Mouse (Mus musculus): Measurements from ENCODE around the gene Gucy2c. TPM values are rescaled to one million over a fixed set of nuclear protein-coding genes. Genes with fewer than 3 reads are reported as not detected.
A peak's percentile ranks its signal among the peaks of the same experiment; 100 is the strongest.

The Gucy2c gene
- polyA plus RNA-seq, 1 experiment: 0.07 TPM

- Histone ChIP-seq H3K4me1 (ENCODE audit: control insufficient read depth, insufficient read depth, insufficient read length) (no peaks in the 10 kb centered on the region; the same call in 1 of the 2 replicates), H3K27me3 (ENCODE audit: control insufficient read depth, insufficient read depth, low read length) (no peaks in the 10 kb centered on the region), H3K36me3 (ENCODE audit: control insufficient read depth, insufficient read depth, low read length) (no peaks in the 10 kb centered on the region), H3K4me3 (ENCODE audit: extremely low read depth, insufficient read depth, insufficient read length) (no peak overlapping the region), H3K27ac (ENCODE audit: insufficient read depth, low read length) (no peak overlapping the region)
- TF ChIP-seq CTCF (IDR thresholded peaks at IDR 0.05; ENCODE audit: extremely low read depth, insufficient read depth, insufficient read length, insufficient replicate concordance) (peak; percentile 67; the same call in 1 of the 2 replicates), POLR2A (IDR thresholded peaks at IDR 0.05; ENCODE audit: low read depth, low read length) (no peak)
- DNase-seq (ENCODE audit: low read depth in 1 of 2, low spot score in 2 of 2): peak in 1 of 2 experiments; percentile 72
- WGBS: 71% methylated on average over 6 of the region's 6 CpGs
Observed at GRCm38 (mm10) chr6:136721925-136722324, 59.6 kb downstream of the Gucy2c start.

- Histone ChIP-seq H3K36me3 (ENCODE audit: control insufficient read depth, insufficient read depth, low read length) (no peaks in the 10 kb centered on the region), H3K4me3 (ENCODE audit: extremely low read depth, insufficient read depth, insufficient read length) (no peak overlapping the region), H3K27ac (ENCODE audit: insufficient read depth, low read length) (no peak overlapping the region), H3K4me1 (ENCODE audit: control insufficient read depth, insufficient read depth, insufficient read length) (no peaks in the 10 kb centered on the region; the same call in 1 of the 2 replicates), H3K27me3 (ENCODE audit: control insufficient read depth, insufficient read depth, low read length) (no peaks in the 10 kb centered on the region)
- 95% methylated on average over 15 of the region's 15 CpGs for WGBS
- no peak for TF ChIP-seq POLR2A (IDR thresholded peaks at IDR 0.05; ENCODE audit: low read depth, low read length)
- no peak for DNase-seq (ENCODE audit: low read depth in 1 of 2, low spot score in 2 of 2)
Observed at GRCm38 (mm10) chr6:136720436-136720835, 61.1 kb downstream of the Gucy2c start.

DNA sequence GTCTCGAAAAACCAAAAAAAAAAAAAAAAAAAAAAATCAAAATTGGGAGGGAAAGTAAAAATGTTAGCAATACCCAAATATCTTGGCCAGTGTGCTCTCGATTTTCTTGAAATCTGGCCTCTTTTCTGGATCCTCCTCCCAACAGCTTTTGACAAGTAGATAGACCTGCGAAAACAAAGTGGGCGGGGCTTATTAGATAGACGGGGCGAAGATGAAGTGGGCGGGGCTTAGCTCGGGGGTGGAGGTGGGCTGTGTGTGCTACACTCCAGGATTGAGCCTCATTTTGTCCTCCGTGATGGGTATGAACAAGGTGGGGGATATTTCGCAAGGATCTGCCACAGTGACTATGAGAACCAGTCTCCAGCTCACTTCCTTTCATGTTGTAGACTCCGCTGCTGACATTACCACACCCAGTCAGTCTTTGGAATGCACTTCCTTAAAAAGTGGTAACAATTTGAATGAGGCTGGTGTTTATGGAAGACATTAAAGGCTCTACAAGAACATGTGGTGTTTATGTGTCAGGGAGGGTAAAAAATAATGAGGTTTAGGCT, 65.6 kb downstream of the Gucy2c start:
- no peaks in the 10 kb centered on the region for H3K27me3 ChIP-seq (ENCODE audit: control insufficient read depth, insufficient read depth, low read length)
- H3K36me3 ChIP-seq (ENCODE audit: control insufficient read depth, insufficient read depth, low read length): no peaks in the 10 kb centered on the region
- WGBS: 77% methylated on average over 11 of the region's 11 CpGs
- H3K27ac ChIP-seq (ENCODE audit: insufficient read depth, low read length): no peak overlapping the region
- DNase-seq (ENCODE audit: low read depth in 1 of 2, low spot score in 2 of 2): no peak
- H3K4me1 ChIP-seq (ENCODE audit: control insufficient read depth, insufficient read depth, insufficient read length): no peaks in the 10 kb centered on the region; the same call in 1 of the 2 replicates
- no peak for TF ChIP-seq POLR2A (IDR thresholded peaks at IDR 0.05; ENCODE audit: low read depth, low read length)
- no peak for TF ChIP-seq CTCF (IDR thresholded peaks at IDR 0.05; ENCODE audit: extremely low read depth, insufficient read depth, insufficient read length, insufficient replicate concordance)
- H3K4me3 ChIP-seq (ENCODE audit: extremely low read depth, insufficient read depth, insufficient read length): no peak overlapping the region

- H3K4me1 ChIP-seq (ENCODE audit: control insufficient read depth, insufficient read depth, insufficient read length): no peaks in the 10 kb centered on the region; the same call in 1 of the 2 replicates
- TF ChIP-seq POLR2A (IDR thresholded peaks at IDR 0.05; ENCODE audit: low read depth, low read length) (no peak), CTCF (IDR thresholded peaks at IDR 0.05; ENCODE audit: extremely low read depth, insufficient read depth, insufficient read length, insufficient replicate concordance) (no peak)
- no peak overlapping the region for H3K4me3 ChIP-seq (ENCODE audit: extremely low read depth, insufficient read depth, insufficient read length)
- H3K27me3 ChIP-seq (ENCODE audit: control insufficient read depth, insufficient read depth, low read length): no peaks in the 10 kb centered on the region
- peak overlapping the region; percentile 21; the same call in 1 of the 2 replicates for H3K27ac ChIP-seq (ENCODE audit: insufficient read depth, low read length)
- DNase-seq (ENCODE audit: low read depth in 1 of 2, low spot score in 2 of 2): peak; percentile 26 to 48
- WGBS: 20% methylated on average over 3 of the region's 3 CpGs
- H3K36me3 ChIP-seq (ENCODE audit: control insufficient read depth, insufficient read depth, low read length): no peaks in the 10 kb centered on the region
Observed at GRCm38 (mm10) chr6:136714097-136714496, 67.5 kb downstream of the Gucy2c start.

DNA sequence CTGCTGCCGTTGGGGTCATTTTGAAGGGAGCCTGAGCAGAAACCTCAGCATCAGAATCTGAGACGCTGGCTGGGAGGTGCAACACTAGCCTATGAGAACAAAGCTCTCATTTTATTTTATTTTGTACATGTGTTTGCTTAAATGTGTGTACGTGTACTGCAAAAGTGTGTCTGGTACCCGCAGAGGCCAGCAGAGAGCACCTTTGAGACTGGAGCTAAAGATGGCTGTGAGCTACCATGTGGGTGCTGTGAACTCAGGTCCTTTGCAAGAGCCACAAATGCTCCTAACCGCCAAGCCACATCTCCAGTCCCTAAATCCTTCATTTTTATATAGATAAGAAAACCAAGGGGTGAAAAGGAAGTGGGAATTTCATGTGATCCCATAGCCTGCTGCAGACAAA, 71.2 kb downstream of the Gucy2c start:
- WGBS: 92% methylated on average over 5 of the region's 5 CpGs
- no peak for DNase-seq (ENCODE audit: low read depth in 1 of 2, low spot score in 2 of 2)
- TF ChIP-seq POLR2A (IDR thresholded peaks at IDR 0.05; ENCODE audit: low read depth, low read length) (no peak), CTCF (IDR thresholded peaks at IDR 0.05; ENCODE audit: extremely low read depth, insufficient read depth, insufficient read length, insufficient replicate concordance) (no peak)
- Histone ChIP-seq H3K27me3 (ENCODE audit: control insufficient read depth, insufficient read depth, low read length) (no peaks in the 10 kb centered on the region), H3K4me3 (ENCODE audit: extremely low read depth, insufficient read depth, insufficient read length) (no peak overlapping the region), H3K36me3 (ENCODE audit: control insufficient read depth, insufficient read depth, low read length) (no peaks in the 10 kb centered on the region), H3K27ac (ENCODE audit: insufficient read depth, low read length) (no peak overlapping the region), H3K4me1 (ENCODE audit: control insufficient read depth, insufficient read depth, insufficient read length) (no peaks in the 10 kb centered on the region; the same call in 1 of the 2 replicates)

DNA sequence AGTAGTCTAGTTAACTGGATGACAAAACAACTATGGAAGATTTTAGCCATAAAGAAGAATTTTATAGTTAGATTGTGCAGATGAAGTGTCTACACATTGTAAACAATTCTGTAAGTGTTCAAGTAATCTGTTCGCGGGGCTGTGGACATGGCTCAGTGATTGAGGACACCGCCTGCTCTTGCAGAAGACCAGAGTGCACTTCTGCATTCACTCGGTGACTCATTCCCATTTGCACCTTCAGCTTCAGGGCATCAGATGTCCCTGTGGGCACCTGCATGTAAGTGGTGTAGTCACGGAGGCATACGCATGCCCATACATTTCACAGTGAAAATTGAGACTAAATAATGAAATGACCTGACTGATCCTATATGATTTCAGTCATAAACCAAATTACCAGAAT, 73.0 kb downstream of the Gucy2c start:
- no peaks in the 10 kb centered on the region for H3K27me3 ChIP-seq (ENCODE audit: control insufficient read depth, insufficient read depth, low read length)
- H3K27ac ChIP-seq (ENCODE audit: insufficient read depth, low read length): no peak overlapping the region
- 70% methylated on average over 6 of the region's 6 CpGs for WGBS
- no peak for DNase-seq (ENCODE audit: low read depth in 1 of 2, low spot score in 2 of 2)
- TF ChIP-seq CTCF (IDR thresholded peaks at IDR 0.05; ENCODE audit: extremely low read depth, insufficient read depth, insufficient read length, insufficient replicate concordance): no peak
- no peak for TF ChIP-seq POLR2A (IDR thresholded peaks at IDR 0.05; ENCODE audit: low read depth, low read length)
- no peaks in the 10 kb centered on the region for H3K36me3 ChIP-seq (ENCODE audit: control insufficient read depth, insufficient read depth, low read length)
- no peaks in the 10 kb centered on the region; the same call in 1 of the 2 replicates for H3K4me1 ChIP-seq (ENCODE audit: control insufficient read depth, insufficient read depth, insufficient read length)
- no peak overlapping the region for H3K4me3 ChIP-seq (ENCODE audit: extremely low read depth, insufficient read depth, insufficient read length)

GRCm38 (mm10) chr6:136701878-136702277, 79.7 kb downstream of the Gucy2c start:
- H3K27ac ChIP-seq (ENCODE audit: insufficient read depth, low read length): no peak overlapping the region
- H3K27me3 ChIP-seq (ENCODE audit: control insufficient read depth, insufficient read depth, low read length): no peaks in the 10 kb centered on the region

More at GRCm38 (mm10) chr6:136701878-136702277, 79.7 kb downstream of the Gucy2c start:
- H3K4me1 ChIP-seq (ENCODE audit: control insufficient read depth, insufficient read depth, insufficient read length): no peaks in the 10 kb centered on the region
- TF ChIP-seq POLR2A (IDR thresholded peaks at IDR 0.05; ENCODE audit: low read depth, low read length): no peak
- TF ChIP-seq CTCF (IDR thresholded peaks at IDR 0.05; ENCODE audit: extremely low read depth, insufficient read depth, insufficient read length, insufficient replicate concordance): no peak
- no peak overlapping the region for H3K4me3 ChIP-seq (ENCODE audit: extremely low read depth, insufficient read depth, insufficient read length)
- DNase-seq (ENCODE audit: low read depth in 1 of 2, low spot score in 2 of 2): no peak
- H3K36me3 ChIP-seq (ENCODE audit: control insufficient read depth, insufficient read depth, low read length): no peaks in the 10 kb centered on the region
- WGBS: 85% methylated on average over 3 of the region's 3 CpGs
